Mouse (Mus musculus) E14TG2a.4 (cell line): ENCODE measurements around the gene Arid3c.
A peak's percentile ranks its signal among the peaks of the same experiment; 100 is the strongest.
"Not testable (repeated sequence)": the region's sequence is repeated elsewhere in the genome, so short reads cannot be mapped to it uniquely, and the experiment has no call there.

Experiments
- H3K27me3 ChIP-seq: 2 replicates; pipeline ENCODE4 v1.6.1; 2014; ENCODE audit warnings: low read length, control low read depth; ENCODE audit not compliant: insufficient read depth
- H3K36me3 ChIP-seq: 2 replicates; pipeline ENCODE4 v1.6.1; 2014; ENCODE audit warnings: low read length, control low read depth; ENCODE audit not compliant: insufficient read depth
- H3K4me1 ChIP-seq: replicated peaks from 2 replicates; pipeline ENCODE4 v1.6.1; 2014; ENCODE audit warnings: low read depth, low read length, control low read depth
- H3K4me3 ChIP-seq: replicated peaks from 2 replicates; pipeline ENCODE4 v1.5.1; 2014; ENCODE audit warnings: mild to moderate bottlenecking, low read length
- H3K9me3 ChIP-seq: 2 replicates; pipeline ENCODE4 v1.6.1; 2014; ENCODE audit warnings: low read length, control low read depth
- CTCF ChIP-seq: conservative IDR thresholded peaks from 2 replicates; pipeline ENCODE4 v1.5.1; 2014; ENCODE audit warnings: low read length

Gene Arid3c

GRCm38 (mm10) chr4:41696930-41697841 lies 33.8 kb downstream of the Arid3c start, which contains the start of gene Cntfr:
Gene Cntfr (minus strand): TSS chr4:41697089.
- not testable (repeated sequence) for H3K4me1 ChIP-seq, H3K4me3 ChIP-seq, H3K36me3 ChIP-seq, H3K9me3 ChIP-seq
- peaks cover 16% of the 10 kb centered on the region for H3K27me3 ChIP-seq
- TF ChIP-seq CTCF: peak; percentile 36

- H3K27me3 ChIP-seq: peaks cover 15% of the 10 kb centered on the region
- not testable (repeated sequence) for H3K36me3 ChIP-seq, H3K4me3 ChIP-seq, H3K9me3 ChIP-seq
- peaks cover 14% of the 10 kb centered on the region for H3K4me1 ChIP-seq
Observed at GRCm38 (mm10) chr4:41696452-41696851, 34.5 kb downstream of the Arid3c start.

DNA sequence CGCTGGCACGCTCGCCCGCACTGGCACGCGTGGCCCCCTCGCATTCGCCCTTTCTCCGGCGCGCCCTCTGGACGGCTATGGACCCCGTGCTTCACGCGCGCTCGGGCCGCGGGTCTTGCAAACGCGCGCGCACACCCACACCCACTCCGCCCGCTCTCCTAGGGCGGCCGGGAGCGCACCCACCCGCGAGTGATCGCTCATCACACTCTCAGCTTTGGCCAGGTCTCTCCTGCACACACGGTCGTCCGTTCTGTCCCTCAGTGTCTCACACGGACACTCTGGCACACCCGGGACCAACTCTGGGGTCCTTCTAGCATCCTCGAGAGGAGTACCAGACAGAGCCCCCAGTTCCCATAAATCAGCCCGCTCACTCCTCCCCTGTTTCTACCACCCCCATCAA lies 35.1 kb downstream of the Arid3c start:
- Histone ChIP-seq H3K4me1 (peaks cover 14% of the 10 kb centered on the region), H3K27me3 (peaks cover 15% of the 10 kb centered on the region)
- H3K9me3 ChIP-seq, H3K4me3 ChIP-seq, H3K36me3 ChIP-seq: not testable (repeated sequence)

DNA sequence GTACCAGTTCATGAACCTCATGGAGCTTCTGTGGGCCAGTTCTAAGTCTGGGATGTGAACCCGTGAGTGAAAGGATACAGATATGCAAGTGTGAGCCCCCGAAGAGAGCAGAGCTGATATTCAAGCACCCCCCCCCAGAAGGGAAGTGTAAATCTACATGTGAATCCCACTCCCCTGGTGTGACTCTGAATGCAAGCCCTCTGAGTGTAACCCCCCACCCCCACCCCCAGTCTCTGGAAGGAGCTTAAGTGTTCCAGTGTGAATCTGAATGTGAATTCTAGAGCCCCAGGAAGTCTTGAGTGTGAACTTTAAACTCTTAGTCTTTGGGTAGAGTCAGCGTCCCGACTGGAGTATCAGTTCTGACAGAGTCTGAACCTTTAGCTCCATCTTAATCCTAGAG lies 37.4 kb downstream of the Arid3c start:
- not testable (repeated sequence) for H3K9me3 ChIP-seq, H3K4me3 ChIP-seq, H3K36me3 ChIP-seq
- H3K27me3 ChIP-seq: peaks cover 15% of the 10 kb centered on the region
- peaks cover 14% of the 10 kb centered on the region for H3K4me1 ChIP-seq

GRCm38 (mm10) chr4:41690014-41690413 lies 40.9 kb downstream of the Arid3c start:
- H3K36me3 ChIP-seq, H3K9me3 ChIP-seq, H3K4me3 ChIP-seq: not testable (repeated sequence)
- peaks cover 12% of the 10 kb centered on the region for H3K4me1 ChIP-seq
- H3K27me3 ChIP-seq: peaks cover 12% of the 10 kb centered on the region

- peaks cover 18% of the 10 kb centered on the region for H3K27me3 ChIP-seq
Observed at GRCm38 (mm10) chr4:41688562-41688961, 42.4 kb downstream of the Arid3c start.

DNA sequence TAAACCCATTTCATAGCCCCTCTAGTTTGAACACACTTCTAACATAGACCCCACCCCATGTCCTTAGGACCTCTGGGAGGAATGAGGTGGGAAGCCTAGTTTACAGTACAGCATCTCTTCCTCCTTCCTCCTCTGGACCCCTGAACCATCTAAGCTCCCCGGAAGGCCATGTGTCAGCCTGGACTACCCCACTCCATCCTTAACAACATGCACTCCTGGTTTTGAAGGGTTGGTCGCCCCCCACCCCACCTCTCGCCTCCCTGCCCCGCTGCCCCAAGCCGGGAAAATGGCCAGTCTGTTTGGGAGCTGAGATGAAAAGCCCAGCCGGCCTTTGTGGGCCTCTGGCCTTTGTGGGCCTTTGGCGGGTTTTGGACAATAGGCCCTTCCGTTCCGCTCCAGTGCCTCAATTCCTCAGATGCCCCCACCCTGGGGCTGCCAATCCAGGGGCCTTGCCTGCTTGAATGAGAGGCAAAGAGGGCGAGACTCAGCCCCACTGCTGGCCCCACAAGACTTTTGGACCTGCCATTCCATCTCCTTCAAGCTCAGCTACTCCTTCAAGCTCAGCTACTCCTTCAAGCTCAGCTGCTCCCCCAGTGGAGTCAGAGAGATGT lies 45.0 kb downstream of the Arid3c start:
- H3K9me3 ChIP-seq, H3K36me3 ChIP-seq, H3K4me3 ChIP-seq: not testable (repeated sequence)
- peaks cover 36% of the 10 kb centered on the region for H3K27me3 ChIP-seq
- H3K4me1 ChIP-seq: peaks cover 13% of the 10 kb centered on the region

More at GRCm38 (mm10) chr4:41688562-41688961, 42.4 kb downstream of the Arid3c start:
- H3K9me3 ChIP-seq, H3K4me3 ChIP-seq, H3K36me3 ChIP-seq: not testable (repeated sequence)
- H3K4me1 ChIP-seq: peaks cover 17% of the 10 kb centered on the region

- H3K36me3 ChIP-seq, H3K4me3 ChIP-seq, H3K9me3 ChIP-seq: not testable (repeated sequence)
- H3K4me1 ChIP-seq: peaks cover 20% of the 10 kb centered on the region
- peaks cover 44% of the 10 kb centered on the region for H3K27me3 ChIP-seq
Observed at GRCm38 (mm10) chr4:41684931-41685453, 46.0 kb downstream of the Arid3c start.

DNA sequence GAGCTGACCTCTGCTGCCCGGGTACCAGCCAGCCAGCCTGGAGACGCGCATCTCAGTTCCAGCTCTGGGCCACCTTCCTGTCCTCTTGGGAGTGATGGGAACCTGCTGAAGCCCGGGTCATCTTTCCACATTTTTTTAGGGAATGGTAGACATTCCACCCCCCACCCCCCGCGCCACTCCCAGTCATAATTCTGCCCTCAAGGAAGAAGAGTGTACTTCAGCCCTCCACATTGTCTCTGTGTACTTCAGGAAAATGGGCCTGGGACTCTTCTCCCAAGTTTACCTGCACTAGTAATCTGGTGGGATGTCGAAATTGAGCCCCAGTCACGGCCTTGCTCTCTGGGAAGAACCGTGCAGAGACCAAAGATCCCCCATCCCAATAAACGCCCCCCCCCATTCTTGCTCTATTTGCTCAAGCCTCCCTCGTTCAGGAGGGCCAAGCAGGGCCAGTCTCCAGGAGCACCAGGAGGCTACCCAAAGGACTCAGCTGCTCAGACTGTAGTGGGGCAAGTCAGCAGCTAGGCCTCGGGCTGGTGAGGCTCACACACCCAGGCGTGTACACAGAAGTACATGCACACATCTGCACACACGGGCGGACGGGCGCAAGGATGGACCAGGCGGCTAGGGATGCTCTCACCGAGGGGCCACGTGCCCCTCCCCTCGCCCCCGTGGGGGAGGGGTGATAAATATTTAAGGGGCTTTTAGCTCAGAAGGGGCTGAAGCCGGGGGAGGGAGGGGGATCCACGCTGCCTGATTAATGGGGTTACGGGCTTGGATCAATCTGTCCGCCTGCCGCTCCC lies 46.6 kb downstream of the Arid3c start:
- not testable (repeated sequence) for H3K36me3 ChIP-seq, H3K9me3 ChIP-seq
- H3K4me3 ChIP-seq: 0 out of 2 replicates have a peak overlapping the region, but pooled peaks have one; percentile 13
- H3K4me1 ChIP-seq: peaks cover 25% of the 10 kb centered on the region
- peaks cover 51% of the 10 kb centered on the region for H3K27me3 ChIP-seq

DNA sequence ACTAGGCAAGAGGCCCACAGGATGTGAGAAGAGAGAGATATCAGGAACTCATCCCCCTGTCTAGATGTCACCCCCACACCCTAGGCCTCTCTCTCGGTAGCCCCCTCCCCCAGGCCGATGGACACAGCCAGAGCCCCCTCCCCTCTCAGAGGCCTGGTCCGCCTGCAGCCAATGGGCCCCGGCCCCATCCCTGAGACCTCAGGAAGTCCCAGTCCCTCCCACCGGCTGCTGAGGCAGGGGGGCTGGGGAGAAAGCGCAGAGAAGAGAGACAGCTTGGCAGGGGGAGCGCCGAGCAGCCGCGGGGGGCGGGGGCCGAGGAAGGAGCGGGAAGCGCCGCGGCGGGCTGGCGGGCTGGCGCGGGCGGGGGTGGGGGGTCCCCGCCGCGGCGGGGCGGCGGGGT lies 47.6 kb downstream of the Arid3c start:
- not testable (repeated sequence) for H3K36me3 ChIP-seq, H3K9me3 ChIP-seq
- H3K4me3 ChIP-seq: peak overlapping the region; percentile 48
- peaks cover 33% of the 10 kb centered on the region for H3K4me1 ChIP-seq
- H3K27me3 ChIP-seq: peaks cover 58% of the 10 kb centered on the region
